Mouse (Mus musculus) common myeloid progenitor, adult 5-6 weeks (primary cell): ENCODE measurements at regions not wholly inside any gene's neighbourhood (a gene's known extent, or its start where the extent isn't known, plus 50 kb on each side); places are given as distances from the start of the nearest gene placed in this dataset.

Experiments
- ATAC-seq: replicated peaks from 2 replicates; pipeline ENCODE4 v1.8.0; 2016; ENCODE audit warnings: low read depth, mild to moderate bottlenecking, moderate TSS enrichment, inconsistent platforms; ENCODE audit not compliant: poor library complexity, severe bottlenecking

DNA sequence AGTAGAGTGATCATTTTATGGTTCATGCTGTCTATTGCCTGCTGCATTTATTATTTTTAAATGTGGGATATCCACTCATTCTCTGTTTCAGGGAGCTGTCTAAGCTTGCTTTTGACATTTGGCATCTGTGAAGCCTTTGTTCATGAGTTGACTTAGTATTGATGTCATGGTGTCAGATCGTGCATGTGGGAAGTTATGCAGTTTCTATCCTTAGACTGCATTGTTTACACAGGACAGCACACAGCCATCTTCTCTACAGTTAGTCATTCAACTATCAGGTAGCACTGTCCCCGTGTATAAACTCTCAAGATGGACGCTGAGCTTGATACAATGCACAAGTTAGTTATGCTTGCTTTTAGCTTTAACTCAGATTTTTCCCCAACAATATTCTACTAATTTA, 247.8 kb upstream of the Pde3a start:
- no peak for ATAC-seq

DNA sequence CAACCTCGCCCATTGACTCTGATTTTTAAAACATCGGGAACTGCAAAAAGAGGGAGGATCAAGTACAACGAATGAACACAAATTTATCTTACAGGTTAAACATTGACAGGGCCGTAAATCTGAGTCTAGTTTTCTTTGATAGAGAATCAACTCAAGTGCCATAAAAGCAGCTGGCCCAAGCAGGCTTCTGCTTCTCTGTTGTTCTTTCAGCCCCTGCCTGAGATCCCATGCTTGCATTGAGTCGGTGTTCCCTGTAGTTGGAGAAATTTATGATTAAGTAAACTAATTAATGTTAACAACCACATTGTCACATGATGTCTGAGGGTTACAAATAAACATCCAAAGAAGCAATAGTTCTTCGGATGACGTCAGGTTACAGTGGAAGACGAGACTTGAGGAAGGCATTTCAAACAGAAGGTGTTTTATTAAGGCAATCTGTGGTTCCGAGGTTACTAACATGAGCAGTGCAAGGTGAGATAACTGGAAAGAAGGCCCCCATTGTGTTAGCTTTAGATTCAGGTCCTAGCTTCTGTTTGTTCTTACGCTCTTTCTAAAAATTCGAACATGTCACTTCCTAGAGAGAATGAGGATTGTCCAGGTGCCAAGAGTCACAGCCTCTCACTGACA, 233.9 kb upstream of the Pde3a start:
- ATAC-seq = no peak

GRCm38 (mm10) chr6:141023501-141023900, 225.6 kb upstream of the Pde3a start:
- ATAC-seq = no peak

GRCm38 (mm10) chr6:141027353-141027752, 221.7 kb upstream of the Pde3a start:
- no peak for ATAC-seq

- ATAC-seq = no peak
Measured at GRCm38 (mm10) chr6:141027787-141028186, 221.3 kb upstream of the Pde3a start.

- no peak for ATAC-seq
Measured at GRCm38 (mm10) chr6:141034824-141035223, 214.2 kb upstream of the Pde3a start.

DNA sequence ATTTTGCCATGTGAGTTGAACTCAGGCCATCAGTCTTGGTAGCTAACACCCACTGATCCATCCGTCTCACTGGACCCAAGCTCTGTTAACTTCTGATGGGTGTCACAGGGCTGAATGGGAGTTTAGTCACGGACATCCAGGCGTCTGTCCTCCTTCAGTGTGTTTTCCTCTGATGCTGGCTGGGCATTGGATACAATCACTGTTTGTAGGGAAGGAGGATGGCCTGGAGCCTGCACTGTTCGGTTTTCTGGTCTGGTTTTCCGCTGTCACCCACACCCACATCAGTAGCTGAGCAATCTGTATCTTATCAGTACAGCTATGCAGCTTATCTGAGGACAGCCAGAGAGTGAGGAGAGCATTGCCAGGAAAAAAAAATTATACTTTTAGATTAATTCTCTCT, 207.7 kb upstream of the Pde3a start:
- ATAC-seq = no peak

- no peak for ATAC-seq
Measured at GRCm38 (mm10) chr6:141041781-141042625, 207.1 kb upstream of the Pde3a start.

DNA sequence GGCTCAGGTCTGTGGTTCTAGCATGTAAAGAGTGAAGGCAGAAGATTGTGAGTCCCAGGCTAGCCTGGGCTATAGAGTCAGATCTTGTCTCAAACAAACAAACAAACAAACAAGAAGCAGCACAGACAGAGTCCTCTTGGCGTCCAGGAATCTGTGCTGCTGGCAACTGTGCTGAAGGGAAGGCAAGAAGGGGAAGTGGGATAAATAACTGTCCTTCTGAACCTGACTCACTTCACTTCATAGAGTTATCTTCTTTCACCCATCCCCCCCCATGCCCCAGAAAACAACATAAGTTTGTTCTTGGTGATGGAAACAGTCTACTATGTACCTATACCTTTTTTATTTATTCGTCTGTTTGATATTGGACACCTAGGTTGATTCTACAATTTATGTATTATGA, 200.8 kb upstream of the Pde3a start:
- peak; percentile 67 for ATAC-seq

DNA sequence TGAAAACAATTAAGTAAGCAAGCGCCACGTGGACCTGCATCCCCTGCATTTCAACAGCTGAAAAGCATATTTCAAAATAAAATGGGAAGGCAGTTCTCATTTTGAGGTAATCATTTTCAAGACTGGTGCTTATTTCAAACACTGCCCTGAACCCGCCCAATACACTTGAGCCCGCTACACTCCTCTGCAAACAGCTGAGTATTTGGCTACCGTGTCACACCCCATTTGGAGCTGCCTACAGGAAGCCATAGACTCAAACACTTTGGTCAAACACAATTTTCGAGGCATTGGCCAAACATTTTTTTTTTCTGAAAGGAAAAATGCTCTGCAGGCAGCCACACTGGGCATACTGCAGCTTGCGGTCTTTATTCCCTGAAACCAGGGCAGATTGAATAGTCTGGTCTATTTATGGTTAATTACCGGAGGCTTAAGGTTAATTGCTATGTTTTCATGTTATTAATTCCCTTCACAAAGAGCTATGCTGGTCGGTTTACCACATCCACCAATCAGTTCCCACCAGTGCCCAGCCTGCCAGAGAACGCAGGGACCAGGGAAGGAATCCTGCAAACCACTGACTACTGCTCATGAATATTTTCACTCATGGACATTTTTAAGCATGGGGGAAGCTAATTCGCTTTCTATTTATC, 198.9 kb upstream of the Pde3a start:
- ATAC-seq = no peak

DNA sequence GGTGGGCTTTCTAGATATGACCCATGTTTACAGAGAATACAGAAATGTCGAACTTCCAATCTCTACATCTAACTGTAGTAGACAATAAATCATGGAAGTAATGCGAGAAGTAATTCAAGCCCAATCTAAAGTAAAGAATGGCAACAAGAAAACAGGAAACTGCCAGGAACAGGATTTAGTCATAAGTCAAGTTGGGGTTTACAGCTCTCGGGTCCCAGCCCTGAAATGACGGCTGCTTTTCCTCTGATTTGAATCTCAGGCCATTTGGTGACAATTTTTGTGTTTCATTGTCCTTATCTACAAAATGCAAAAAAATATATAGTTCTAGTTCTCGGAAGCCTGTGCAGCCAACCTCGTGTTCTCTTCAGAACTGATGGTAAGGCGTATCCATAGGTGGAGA, 195.0 kb upstream of the Pde3a start:
- no peak for ATAC-seq

- no peak for ATAC-seq
Measured at GRCm38 (mm10) chr6:141059250-141059916, 189.7 kb upstream of the Pde3a start.

DNA sequence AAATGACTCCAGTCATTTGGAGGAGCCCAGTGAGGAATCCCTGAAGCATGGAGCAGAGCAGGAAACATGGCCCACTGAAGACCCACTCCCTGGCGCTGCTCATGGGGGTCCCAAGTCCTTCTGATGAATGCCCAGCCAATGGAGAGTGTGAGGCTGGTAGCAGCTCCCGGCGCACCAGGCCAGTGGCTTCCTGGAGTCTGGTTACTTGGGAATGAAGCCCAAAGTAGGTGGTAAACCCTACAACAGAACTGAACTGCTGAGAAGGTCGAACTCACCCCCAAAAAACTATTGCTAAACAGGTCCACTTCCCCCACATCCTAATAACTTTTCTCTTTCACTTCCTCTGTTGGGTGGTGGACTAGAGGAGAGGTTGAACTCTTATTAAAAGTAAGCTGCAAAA, 183.3 kb upstream of the Pde3a start:
- ATAC-seq = peak; percentile 53; the same call in 1 of the 2 replicates

DNA sequence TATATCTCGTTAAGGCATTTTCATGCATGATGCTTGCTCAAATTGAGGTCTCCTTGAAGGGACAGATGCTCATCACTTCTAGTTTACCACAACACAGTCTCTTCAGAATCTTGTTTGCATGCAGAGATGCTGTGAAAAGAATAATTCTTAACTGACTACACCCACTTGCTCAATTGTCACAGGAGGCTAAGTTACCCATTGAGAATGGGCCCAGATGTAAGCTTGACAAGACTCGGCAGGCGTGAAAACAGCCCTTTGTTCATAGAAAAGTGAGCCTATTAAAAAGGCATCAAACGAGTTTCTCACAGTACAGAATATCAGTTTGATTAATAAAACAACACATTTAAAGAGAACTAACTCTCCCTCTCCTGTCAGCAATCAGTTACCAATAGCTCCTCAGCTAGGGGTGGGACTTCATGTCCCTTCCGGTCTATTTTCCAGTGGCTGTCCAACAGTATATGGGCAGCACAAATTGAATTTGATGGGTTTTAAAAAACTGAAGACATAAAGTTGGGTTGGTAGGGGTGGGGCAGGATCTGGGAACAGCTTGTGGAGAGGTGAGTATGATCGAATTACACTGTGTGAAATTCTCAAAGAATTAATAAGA, 180.1 kb upstream of the Pde3a start:
- no peak for ATAC-seq

DNA sequence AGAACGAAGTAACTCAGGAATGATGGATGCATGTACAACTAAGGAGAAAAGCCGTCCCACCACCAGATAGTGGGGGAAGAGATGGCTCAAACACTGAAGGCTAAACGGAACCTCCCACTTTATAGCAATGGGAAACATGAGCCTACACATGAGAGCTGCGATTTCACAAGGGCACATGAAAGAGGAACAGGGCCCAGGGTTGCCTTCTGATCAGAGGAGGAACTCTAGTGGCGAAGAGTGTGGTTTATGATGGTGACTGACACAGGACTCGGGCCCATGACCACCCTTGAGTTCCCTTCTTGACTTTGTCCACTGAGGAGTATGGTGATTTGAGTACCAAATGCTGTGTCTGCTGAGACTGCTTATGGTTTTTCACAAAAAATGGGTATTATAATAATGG, 179.2 kb upstream of the Pde3a start:
- ATAC-seq = peak; percentile 99

DNA sequence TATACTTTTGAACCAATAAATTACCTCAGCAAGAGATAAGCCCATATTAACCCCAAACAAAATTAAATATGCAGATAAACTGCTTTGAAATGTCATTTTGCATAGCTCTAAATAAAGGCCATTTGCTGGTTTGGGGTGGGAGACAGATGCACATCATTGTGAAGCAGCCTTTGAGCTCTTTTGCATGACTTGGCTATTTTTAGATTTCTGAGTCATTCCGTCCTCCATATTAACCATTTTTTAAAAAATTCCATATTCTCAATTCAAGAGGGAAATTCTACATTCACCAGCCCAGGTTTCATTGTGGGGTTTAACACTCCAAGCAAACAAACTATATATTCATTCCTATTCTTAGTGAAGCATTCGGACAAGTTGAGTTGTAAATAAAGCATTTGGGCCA, 177.6 kb upstream of the Pde3a start:
- ATAC-seq = no peak

DNA sequence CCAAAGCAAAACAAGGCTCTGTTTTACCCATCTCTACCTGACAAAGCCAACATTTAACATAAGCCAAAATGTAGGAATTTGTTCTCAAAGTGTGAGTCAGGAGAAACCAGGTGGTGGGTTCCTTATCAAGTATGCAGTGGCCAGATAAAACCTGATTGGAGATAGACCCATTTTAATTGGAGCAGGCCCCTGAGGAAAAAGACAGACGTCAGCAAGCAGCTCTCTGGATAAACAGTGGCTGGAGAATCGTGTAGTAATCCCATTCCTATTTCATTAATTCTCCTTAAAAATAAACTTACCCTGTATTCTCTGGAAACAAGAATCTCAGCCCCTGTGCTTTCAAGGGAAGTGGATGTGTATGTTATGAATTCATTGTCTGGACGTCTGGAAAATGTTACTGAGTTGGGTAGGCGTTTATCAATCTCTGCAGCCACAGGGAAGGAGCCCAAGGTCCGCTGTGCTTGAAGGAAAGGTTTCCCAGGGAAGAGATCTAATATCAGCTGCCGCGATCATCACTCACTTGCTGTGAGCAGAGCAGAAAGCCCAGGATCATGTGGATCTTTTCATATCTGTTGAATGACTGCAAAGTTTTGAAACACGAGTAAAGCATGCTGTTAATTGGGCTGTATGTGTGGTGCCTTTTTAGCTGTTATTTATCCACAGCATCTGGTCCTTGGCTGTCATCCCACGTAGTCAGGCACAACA, 157.8 kb upstream of the Pde3a start:
- no peak for ATAC-seq

- no peak for ATAC-seq
Measured at GRCm38 (mm10) chr6:141091781-141092140, 157.3 kb upstream of the Pde3a start.

GRCm38 (mm10) chr6:141097338-141098122, 151.5 kb upstream of the Pde3a start:
- ATAC-seq = peak; percentile 96
